Mouse (Mus musculus) kidney, adult 2 months (tissue): ENCODE results near the gene Olfr68. TPM values are rescaled to one million over a fixed set of nuclear protein-coding genes. Genes with fewer than 3 reads are reported as not detected.
"Not testable (repeated sequence)": the region's sequence is repeated elsewhere in the genome, so short reads cannot be mapped to it uniquely, and the experiment has no call there.

ENCODE experiments used
- DNase-seq: peaks from one replicate; pipeline ENCODE4 v3.0.0; 2021
- H3K27ac ChIP-seq: fragments of 200-500 bp; 2 replicates; pipeline ENCODE4 v1.5.1; 2012; ENCODE audit warnings: low read depth, low read length, control low read depth, inconsistent platforms; ENCODE audit not compliant: insufficient read depth
- H3K27me3 ChIP-seq: fragments of 200-500 bp; replicated peaks from 2 replicates; pipeline ENCODE4 v1.6.1; 2012; ENCODE audit warnings: mild to moderate bottlenecking, moderate library complexity, low read length, inconsistent platforms; ENCODE audit not compliant: control insufficient read depth, insufficient read depth
- H3K36me3 ChIP-seq: fragments of 200-500 bp; 2 replicates; pipeline ENCODE4 v1.6.1; 2012; ENCODE audit warnings: mild to moderate bottlenecking, moderate library complexity, low read length, inconsistent platforms; ENCODE audit not compliant: control insufficient read depth, insufficient read depth
- H3K4me1 ChIP-seq: fragments of 200-500 bp; 2 replicates; pipeline ENCODE4 v1.6.1; 2011; ENCODE audit warnings: low read length; ENCODE audit not compliant: control insufficient read depth, insufficient read depth
- H3K4me3 ChIP-seq: fragments of 200-500 bp; 2 replicates; pipeline ENCODE4 v1.5.1; 2011; ENCODE audit warnings: mild to moderate bottlenecking, low read depth, low read length, control low read depth; ENCODE audit not compliant: insufficient read depth
- CTCF ChIP-seq: fragments of 200-500 bp; conservative IDR thresholded peaks from 2 replicates; pipeline ENCODE4 v1.5.1; 2011; ENCODE audit warnings: low read depth, mild to moderate bottlenecking, control low read depth, low read length, moderate library complexity, mixed read lengths; ENCODE audit not compliant: insufficient read depth, insufficient read length
- POLR2A ChIP-seq: fragments of 200-500 bp; IDR thresholded peaks from one replicate; pipeline ENCODE4 v1.6.1; 2011; ENCODE audit warnings: low read depth, low read length, control low read depth
- WGBS: fragments of 180-500 bp; shearing (Covaris S2); methylation state at CpG from one replicate; pipeline ENCODE4 v1.1.7; 2018; 5-methylcytosine and 5-hydroxymethylcytosine counted together
- polyA plus RNA-seq: library from polyadenylated mRNA; depleted of rRNA; stranded (reverse); fragments of >200 nt; gene quantifications from 2 replicates; pipeline ENCODE4 v1.2.3, GENCODE M21; 2012

Olfr68 gene
- polyA plus RNA-seq, 1 experiment: not detected

DNA sequence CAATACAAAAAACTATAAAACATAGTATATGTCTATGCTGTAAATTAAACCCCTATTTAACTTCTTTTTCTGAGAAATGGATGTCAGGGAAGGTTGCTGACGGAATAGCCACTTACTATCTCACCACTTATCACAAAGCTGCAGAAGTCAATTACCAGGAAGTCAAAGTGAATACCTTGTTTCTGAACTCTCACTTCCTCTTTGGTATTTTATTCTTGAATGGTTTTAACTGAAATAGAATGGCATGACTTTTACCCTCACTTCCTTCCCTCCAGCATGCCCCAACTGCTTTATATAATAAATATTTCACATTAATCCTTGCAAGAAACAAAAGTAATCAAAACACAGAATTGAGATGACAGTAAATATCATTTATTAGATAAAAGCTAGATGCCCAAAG lies 32.7 kb upstream of the Olfr68 start:
- H3K27ac ChIP-seq: no peak overlapping the region
- no peaks in the 10 kb centered on the region for H3K4me1 ChIP-seq
- TF ChIP-seq POLR2A (no peak), CTCF (no peak)
- H3K27me3 ChIP-seq: no peaks in the 10 kb centered on the region
- 44% methylated on average over 1 of the region's 1 CpGs for WGBS
- H3K36me3 ChIP-seq: no peaks in the 10 kb centered on the region
- H3K4me3 ChIP-seq: no peak overlapping the region
- no peak for DNase-seq

GRCm38 (mm10) chr7:103811223-103811845 lies 31.8 kb upstream of the Olfr68 start:
- Histone ChIP-seq H3K27ac (no peak overlapping the region), H3K4me3 (no peak overlapping the region), H3K36me3 (no peaks in the 10 kb centered on the region), H3K27me3 (no peaks in the 10 kb centered on the region), H3K4me1 (no peaks in the 10 kb centered on the region)
- DNase-seq: no peak
- WGBS: 84% methylated on average over 1 of the region's 1 CpGs
- TF ChIP-seq CTCF: no peak
- no peak for TF ChIP-seq POLR2A

DNA sequence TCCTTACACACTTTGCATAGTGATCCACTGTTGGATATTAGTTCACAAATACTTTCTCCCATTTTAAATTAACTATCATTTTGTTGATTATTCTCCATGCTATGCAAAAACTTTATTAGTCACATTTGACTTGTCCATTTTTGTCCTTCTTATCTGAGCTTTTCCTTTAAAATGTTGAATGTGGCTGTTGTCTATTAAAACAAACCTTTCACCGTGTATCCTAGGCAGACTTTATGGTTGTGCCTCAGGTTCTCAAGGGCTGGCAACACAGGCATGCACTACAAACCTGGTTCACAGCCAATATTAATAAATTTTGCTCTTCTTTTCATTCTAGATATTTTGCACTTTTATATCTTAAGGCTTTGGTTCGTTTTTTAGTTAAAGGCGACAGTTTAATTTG lies 31.2 kb upstream of the Olfr68 start:
- TF ChIP-seq POLR2A (no peak), CTCF (no peak)
- 69% methylated on average over 3 of the region's 3 CpGs for WGBS
- H3K27me3 ChIP-seq: no peaks in the 10 kb centered on the region
- H3K27ac ChIP-seq: no peak overlapping the region
- DNase-seq: no peak
- no peaks in the 10 kb centered on the region for H3K36me3 ChIP-seq
- no peak overlapping the region for H3K4me3 ChIP-seq
- no peaks in the 10 kb centered on the region for H3K4me1 ChIP-seq

GRCm38 (mm10) chr7:103810296-103810695 lies 30.8 kb upstream of the Olfr68 start:
- H3K4me3 ChIP-seq: no peak overlapping the region
- no peak overlapping the region for H3K27ac ChIP-seq
- no peaks in the 10 kb centered on the region for H3K4me1 ChIP-seq
- H3K27me3 ChIP-seq: no peaks in the 10 kb centered on the region
- H3K36me3 ChIP-seq: no peaks in the 10 kb centered on the region
- DNase-seq: no peak
- WGBS: 81% methylated on average over 1 of the region's 1 CpGs
- TF ChIP-seq CTCF: no peak
- TF ChIP-seq POLR2A: no peak

- 58% methylated on average over 1 of the region's 1 CpGs for WGBS
- TF ChIP-seq POLR2A: no peak
- no peak for TF ChIP-seq CTCF
Observed at GRCm38 (mm10) chr7:103809801-103810155, 30.3 kb upstream of the Olfr68 start.

DNA sequence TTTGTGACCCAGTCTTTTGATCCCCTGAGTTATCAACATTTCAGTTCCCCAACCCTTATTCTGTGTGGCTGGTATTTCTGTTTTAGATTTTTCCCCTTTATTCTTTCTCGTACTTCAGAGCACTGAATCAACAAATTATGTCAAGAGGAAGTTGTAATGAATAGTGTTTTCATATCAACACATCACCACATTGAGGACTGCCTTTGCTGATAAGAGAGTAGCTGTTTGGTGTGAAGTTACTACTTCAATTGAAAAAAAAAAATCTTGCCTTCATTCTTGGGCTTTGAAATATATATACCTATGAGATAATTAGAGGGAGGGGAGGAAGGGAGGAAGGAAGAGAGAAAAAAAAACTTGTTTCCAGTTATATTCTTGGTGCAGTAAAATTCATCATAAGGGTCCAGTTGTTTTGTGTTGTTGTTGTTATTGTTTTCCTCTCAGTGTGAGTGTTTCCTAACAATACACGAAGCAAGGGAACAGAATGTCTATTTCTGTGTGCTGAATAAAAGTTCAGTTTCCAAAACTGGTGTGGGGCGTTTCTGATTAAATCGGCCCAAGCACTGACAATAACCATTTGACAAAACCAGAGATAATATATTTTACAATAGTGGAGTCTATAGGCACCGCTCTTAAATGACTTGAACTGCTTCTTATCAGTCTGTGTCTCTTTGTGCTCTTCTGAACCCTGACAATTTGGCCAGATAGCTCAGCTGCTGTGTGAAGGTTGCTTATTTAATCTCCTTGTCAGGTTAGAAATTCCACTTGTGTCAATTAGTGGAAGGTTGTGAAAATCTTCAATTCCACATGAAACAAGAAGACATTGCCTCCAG lies 29.7 kb upstream of the Olfr68 start:
- H3K4me1 ChIP-seq: no peaks in the 10 kb centered on the region
- 57% methylated on average over 5 of the region's 5 CpGs for WGBS
- TF ChIP-seq POLR2A (no peak), CTCF (no peak)
- no peak overlapping the region for H3K27ac ChIP-seq
- H3K4me3 ChIP-seq: no peak overlapping the region
- no peak for DNase-seq
- no peaks in the 10 kb centered on the region for H3K27me3 ChIP-seq
- no peaks in the 10 kb centered on the region for H3K36me3 ChIP-seq

More at GRCm38 (mm10) chr7:103809801-103810155, 30.3 kb upstream of the Olfr68 start:
- Histone ChIP-seq H3K4me1 (no peaks in the 10 kb centered on the region), H3K4me3 (no peak overlapping the region), H3K27me3 (no peaks in the 10 kb centered on the region), H3K27ac (no peak overlapping the region), H3K36me3 (no peaks in the 10 kb centered on the region)
- DNase-seq: no peak

GRCm38 (mm10) chr7:103808120-103808519 lies 28.6 kb upstream of the Olfr68 start:
- not testable (repeated sequence) for H3K27me3 ChIP-seq, DNase-seq, H3K4me3 ChIP-seq, H3K4me1 ChIP-seq, H3K36me3 ChIP-seq, H3K27ac ChIP-seq
- WGBS: 63% methylated on average over 2 of the region's 2 CpGs

GRCm38 (mm10) chr7:103806856-103807255 lies 27.4 kb upstream of the Olfr68 start:
- Histone ChIP-seq H3K4me1 (no peaks in the 10 kb centered on the region), H3K36me3 (no peaks in the 10 kb centered on the region), H3K27me3 (no peaks in the 10 kb centered on the region), H3K4me3 (no peak overlapping the region), H3K27ac (no peak overlapping the region)
- WGBS: 49% methylated on average over 1 of the region's 1 CpGs
- DNase-seq: peak; percentile 4
- TF ChIP-seq POLR2A (no peak), CTCF (0 out of 2 replicates have a peak, but pooled peaks have one; percentile 20)
